Mouse (Mus musculus) small intestine, adult 2 months (tissue): ENCODE measurements at regions not wholly inside any gene's neighbourhood (a gene's known extent, or its start where the extent isn't known, plus 50 kb on each side); places are given as distances from the start of the nearest gene placed in this dataset.

ENCODE experiments used
- CTCF ChIP-seq: fragments of 200-500 bp; IDR thresholded peaks from 2 replicates; pipeline ENCODE4 v1.5.1; 2012; ENCODE audit warnings: low read depth, mild to moderate bottlenecking, control low read depth, inconsistent platforms, low read length, moderate library complexity, mixed read lengths; ENCODE audit not compliant: insufficient replicate concordance, insufficient read length; ENCODE audit errors: extremely low read depth
- POLR2A ChIP-seq: fragments of 200-500 bp; IDR thresholded peaks from 2 replicates; pipeline ENCODE4 v1.6.1; 2012; ENCODE audit warnings: low read depth, mild to moderate bottlenecking, control low read depth, inconsistent platforms, low read length, moderate library complexity

DNA sequence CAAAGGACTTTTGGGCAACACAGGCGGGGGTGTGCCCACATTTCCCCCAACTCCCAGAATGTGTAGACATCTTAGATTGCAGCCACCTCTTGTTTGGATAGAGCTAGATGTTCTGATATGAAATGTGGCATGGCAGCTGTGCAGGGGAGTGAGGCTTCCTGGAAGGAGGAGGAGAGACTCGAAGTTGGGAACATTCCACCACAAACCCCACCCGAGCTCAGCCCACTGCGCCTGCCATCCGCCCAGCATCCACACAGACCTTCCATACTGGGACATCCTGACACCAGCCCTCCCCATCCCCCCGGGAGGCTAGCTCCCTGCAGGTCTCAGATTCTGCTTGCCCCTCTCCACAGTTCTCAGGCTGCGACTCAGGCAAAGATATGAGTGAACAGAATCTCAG lies 329.9 kb downstream of the Ptpru start:
- TF ChIP-seq CTCF (no peak), POLR2A (no peak)
